Comparison of ENCODE assay signal across 8 mouse cellular contexts in genomic region chr7:48908521-48909341, GRCm38 (mm10). TPM values are rescaled to one million over a fixed set of nuclear protein-coding genes. Genes with fewer than 3 reads are reported as not detected.
DNase-seq lines count a peak whose midpoint lies in the region; ATAC-seq lines count a peak whose summit lies in the region.

Nav2 (plus strand) TSS chr7:48908716.

- H3K4me1 ChIP-seq in kidney, embryonic 16.5 days (ENCODE audit: insufficient read depth, low read length), result no peaks in the 10 kb centered on the region
- peaks cover 16% of the 10 kb centered on the region for H3K4me1 ChIP-seq in heart, embryonic 10.5 days
- no peaks in the 10 kb centered on the region for H3K4me1 ChIP-seq in midbrain, embryonic 16.5 days (ENCODE audit: control insufficient read depth, insufficient read depth, low read length)

- ATAC-seq in kidney, embryonic 16.5 days (ENCODE audit: low FRiP score, low TSS enrichment), result no peak
- ATAC-seq in activated CD4-positive, CD25-positive, alpha-beta regulatory T cell, adult 4 months, result peak; percentile 86
- no peak for ATAC-seq in midbrain, embryonic 16.5 days

- no peak within 1 kb of the TSS for H3K4me3 ChIP-seq in kidney, embryonic 16.5 days (ENCODE audit: low read length)
- H3K4me3 ChIP-seq in heart, embryonic 10.5 days, result no peak within 1 kb of the TSS
- H3K4me3 ChIP-seq in midbrain, embryonic 16.5 days (ENCODE audit: low read depth, low read length), result no peak within 1 kb of the TSS

- no peaks in the 10 kb centered on the region for H3K36me3 ChIP-seq in kidney, embryonic 16.5 days (ENCODE audit: insufficient read depth, low read length)
- no peaks in the 10 kb centered on the region for H3K36me3 ChIP-seq in heart, embryonic 10.5 days
- H3K36me3 ChIP-seq in midbrain, embryonic 16.5 days (ENCODE audit: control insufficient read depth, insufficient read depth, low read length), result no peaks in the 10 kb centered on the region

- H3K9ac ChIP-seq in kidney, embryonic 16.5 days (replicated peaks; ENCODE audit: low read length), result no peak within 1 kb of the TSS
- H3K9ac ChIP-seq in midbrain, embryonic 16.5 days (ENCODE audit: low read depth, low read length), result no peak within 1 kb of the TSS

- H3K9me3 ChIP-seq in kidney, embryonic 16.5 days (ENCODE audit: low read length), result no peaks in the 10 kb centered on the region
- H3K9me3 ChIP-seq in heart, embryonic 10.5 days, result no peaks in the 10 kb centered on the region
- no peaks in the 10 kb centered on the region for H3K9me3 ChIP-seq in midbrain, embryonic 16.5 days (replicated peaks; ENCODE audit: control insufficient read depth, low read length, poor library complexity, severe bottlenecking)

- H3K4me2 ChIP-seq in kidney, embryonic 16.5 days (replicated peaks; ENCODE audit: low read depth, low read length), result no peak within 1 kb of the TSS
- no peak within 1 kb of the TSS for H3K4me2 ChIP-seq in midbrain, embryonic 16.5 days (ENCODE audit: low read length)

- no peak within 1 kb of the TSS for H3K27ac ChIP-seq in kidney, embryonic 16.5 days (ENCODE audit: low read length)
- H3K27ac ChIP-seq in heart, embryonic 10.5 days, result peak within 1 kb of the TSS; percentile 6; the same call in 1 of the 2 replicates
- H3K27ac ChIP-seq in midbrain, embryonic 16.5 days (ENCODE audit: low read length), result no peak within 1 kb of the TSS

- H3K27me3 ChIP-seq in kidney, embryonic 16.5 days (ENCODE audit: insufficient read depth, low read length), result no peaks in the 10 kb centered on the region
- H3K27me3 ChIP-seq in heart, embryonic 10.5 days (ENCODE audit: insufficient read depth, poor library complexity, severe bottlenecking), result no peaks in the 10 kb centered on the region
- H3K27me3 ChIP-seq in midbrain, embryonic 16.5 days (ENCODE audit: control insufficient read depth, insufficient read depth, low read depth, low read length), result no peaks in the 10 kb centered on the region

- WGBS in kidney, embryonic 16.5 days, result 65% methylated on average over 8 of the region's 8 CpGs
- WGBS in heart, embryonic 10.5 days, result 47% methylated on average over 8 of the region's 8 CpGs
- 78% methylated on average over 8 of the region's 8 CpGs for WGBS in midbrain, embryonic 16.5 days

- no peak for DNase-seq in kidney, postnatal 4 days
- DNase-seq in heart, embryonic 10.5 days (ENCODE audit: low spot score), result no peak
- no peak for DNase-seq in layer of hippocampus, postnatal 36 days
- no peak for DNase-seq in ovary, adult 18-20 months (ENCODE audit: low spot score)
- DNase-seq in right cerebral cortex, postnatal 36 days (ENCODE audit: low spot score in 2 of 2), result no peak

RNA-seq across cellular contexts. Expression of gene Nav2, which starts in this region (rescaled TPM):
- polyA plus RNA-seq in kidney, embryonic 16.5 days (2015; fragmentation: Nextera tagmentation; extraction: Ambion mirVana), result 22.6 and 32.8 TPM in 2 replicates
- polyA plus RNA-seq in activated CD4-positive, CD25-positive, alpha-beta regulatory T cell, adult 4 months (2017; shearing (Covaris generic)), result 10 to 100 TPM; 14.2 to 16.6 TPM
- polyA plus RNA-seq in heart, embryonic 10.5 days (2016; fragmentation: Nextera tagmentation; extraction: Ambion mirVana), result 23.3 and 27.7 TPM in 2 replicates
- total RNA-seq in layer of hippocampus, postnatal 36 days (2021), result 100 to 1,000 TPM in 1 of 2 experiments, 10 to 100 TPM in 1; 77.4 to 100 TPM
- 21.5 and 23.6 TPM in 2 replicates for polyA plus RNA-seq in midbrain, embryonic 16.5 days (2015; fragmentation: Nextera tagmentation; extraction: Ambion mirVana)
